17 mouse cellular contexts compared by ENCODE assay signal in the genomic region with DNA sequence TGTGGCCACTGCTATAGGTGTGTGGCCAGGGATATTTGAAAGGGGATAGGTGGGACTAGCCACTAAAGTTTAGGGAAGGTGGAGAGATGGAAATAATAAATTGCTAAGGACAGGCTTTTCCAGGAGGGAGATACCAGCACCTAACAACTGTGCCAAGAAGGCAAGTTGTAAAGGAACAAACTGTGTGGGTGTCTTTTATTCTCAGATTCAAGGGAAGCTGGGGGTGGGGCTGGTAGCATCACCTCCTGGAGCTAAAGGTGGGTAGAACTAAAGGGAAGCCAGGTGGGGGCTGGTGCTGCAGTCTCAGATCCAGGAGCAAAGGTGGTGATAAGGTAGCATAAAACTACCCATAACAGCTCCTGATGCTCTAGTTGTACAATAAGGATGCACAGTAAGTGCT.
"Had no signal": no experiment of that assay in that cellular context is flagged by ENCODE, and none has a peak within 500 bp of the region (broad histone marks: within the 10 kb centered on the region; RNA-seq: fewer than 3 reads in every experiment).

No protein-coding gene starts in this region.

- DNase-seq: kidney, adult 18-20 months; kidney, postnatal 10 days; kidney, postnatal 4 days; liver; liver, embryonic 13.5 days; liver, postnatal 0 days; lung, postnatal 14 days; spleen, adult 18-20 months; thymus, adult 2 months; thymus, postnatal 25 days had no signal

- H3K36me3 ChIP-seq: intestine, embryonic 15.5 days; limb, embryonic 12.5 days; liver, embryonic 13.5 days; lung, embryonic 15.5 days; midbrain, embryonic 12.5 days had no signal

- H3K4me3 ChIP-seq: intestine, embryonic 15.5 days; layer of hippocampus, adult 2 months; limb, embryonic 12.5 days; liver, embryonic 13.5 days; lung, embryonic 15.5 days; megakaryocyte, embryonic 14.5 days; midbrain, embryonic 12.5 days had no signal

- H3K9me3 ChIP-seq: intestine, embryonic 15.5 days; limb, embryonic 12.5 days; liver, embryonic 13.5 days; lung, embryonic 15.5 days; megakaryocyte, embryonic 14.5 days; midbrain, embryonic 12.5 days had no signal

- H3K4me1 ChIP-seq: intestine, embryonic 15.5 days; limb, embryonic 12.5 days; liver, embryonic 13.5 days; lung, embryonic 15.5 days; megakaryocyte, embryonic 14.5 days; midbrain, embryonic 12.5 days had no signal

- H3K27me3 ChIP-seq: intestine, embryonic 15.5 days; limb, embryonic 12.5 days; liver, embryonic 13.5 days; lung, embryonic 15.5 days; megakaryocyte, embryonic 14.5 days; midbrain, embryonic 12.5 days had no signal

- H3K4me2 ChIP-seq: intestine, embryonic 15.5 days; limb, embryonic 12.5 days; liver, embryonic 13.5 days; lung, embryonic 15.5 days; midbrain, embryonic 12.5 days had no signal

- ATAC-seq: intestine, embryonic 15.5 days; liver, postnatal 0 days had no signal

- H3K27ac ChIP-seq: intestine, embryonic 15.5 days; layer of hippocampus, adult 2 months; limb, embryonic 12.5 days; liver, embryonic 13.5 days; lung, embryonic 15.5 days; macrophage; midbrain, embryonic 12.5 days had no signal

- H3K9ac ChIP-seq: intestine, embryonic 15.5 days; limb, embryonic 12.5 days; liver, embryonic 13.5 days; liver, postnatal 0 days; lung, embryonic 15.5 days; midbrain, embryonic 12.5 days had no signal
